Mouse (Mus musculus) right cerebral cortex, postnatal 25 days (tissue): ENCODE measurements around the gene Kdm4b.

Experiments used
- DNase-seq: peaks from one replicate; pipeline ENCODE4 v3.0.0; 2022

Gene Kdm4b

GRCm38 (mm10) chr17:56396051-56396450 lies 70.2 kb downstream of the Kdm4b start:
- DNase-seq, result no peak

GRCm38 (mm10) chr17:56400221-56400620 lies 74.4 kb downstream of the Kdm4b start:
- DNase-seq, result no peak

- DNase-seq, result no peak
Measured at GRCm38 (mm10) chr17:56401051-56401521, 75.2 kb downstream of the Kdm4b start.

- no peak for DNase-seq
Measured at GRCm38 (mm10) chr17:56405341-56405740, 79.5 kb downstream of the Kdm4b start.

GRCm38 (mm10) chr17:56405856-56406840 lies 80.3 kb downstream of the Kdm4b start:
- no peak for DNase-seq

- DNase-seq, result no peak
Measured at GRCm38 (mm10) chr17:56406878-56407277, 81.0 kb downstream of the Kdm4b start.

GRCm38 (mm10) chr17:56407379-56407778 lies 81.5 kb downstream of the Kdm4b start:
- DNase-seq, result no peak

- no peak for DNase-seq
Measured at GRCm38 (mm10) chr17:56408965-56409625, 83.2 kb downstream of the Kdm4b start.

- no peak for DNase-seq
Measured at GRCm38 (mm10) chr17:56409759-56410158, 83.9 kb downstream of the Kdm4b start.

- DNase-seq, result no peak
Measured at GRCm38 (mm10) chr17:56411437-56411836, 85.6 kb downstream of the Kdm4b start.

GRCm38 (mm10) chr17:56413113-56413512 lies 87.3 kb downstream of the Kdm4b start:
- no peak for DNase-seq

GRCm38 (mm10) chr17:56414785-56415184 lies 88.9 kb downstream of the Kdm4b start:
- no peak for DNase-seq

GRCm38 (mm10) chr17:56418304-56418703 lies 92.4 kb downstream of the Kdm4b start:
- DNase-seq, result no peak

GRCm38 (mm10) chr17:56420022-56420421 lies 94.2 kb downstream of the Kdm4b start:
- DNase-seq, result no peak

GRCm38 (mm10) chr17:56424726-56425583 lies 99.1 kb downstream of the Kdm4b start:
- DNase-seq, result no peak

GRCm38 (mm10) chr17:56425584-56425914 lies 99.7 kb downstream of the Kdm4b start:
- peak; percentile 79 for DNase-seq

GRCm38 (mm10) chr17:56425941-56426340 lies 100.1 kb downstream of the Kdm4b start:
- DNase-seq, result no peak

- peak; percentile 44 for DNase-seq
Measured at GRCm38 (mm10) chr17:56427857-56428256, 102.0 kb downstream of the Kdm4b start.

GRCm38 (mm10) chr17:56431582-56431981 lies 105.7 kb downstream of the Kdm4b start:
- DNase-seq, result no peak

- DNase-seq, result no peak
Measured at GRCm38 (mm10) chr17:56439731-56440460, 114.0 kb downstream of the Kdm4b start.

GRCm38 (mm10) chr17:56442316-56442715 lies 116.5 kb downstream of the Kdm4b start:
- no peak for DNase-seq

- no peak for DNase-seq
Measured at GRCm38 (mm10) chr17:56443341-56443795, 117.5 kb downstream of the Kdm4b start.
